Mouse (Mus musculus) urinary bladder, adult 2 months (tissue): ENCODE data around the gene Slc9c1. TPM values are rescaled to one million over a fixed set of nuclear protein-coding genes. Genes with fewer than 3 reads are reported as not detected.

Experiments
- DNase-seq: peaks from one replicate; pipeline ENCODE4 v3.0.0; 2022; ENCODE audit warnings: low spot score
- polyA plus RNA-seq: library from polyadenylated mRNA; depleted of rRNA; stranded (reverse); fragments of >200 nt; gene quantifications from 2 replicates; pipeline ENCODE4 v1.2.3, GENCODE M21; 2012; rRNA removed

The Slc9c1 gene
- polyA plus RNA-seq, 1 experiment: not detected

GRCm38 (mm10) chr16:45625342-45625741 lies 90.2 kb downstream of the Slc9c1 start:
- no peak for DNase-seq

- no peak for DNase-seq
These were observed 94.5 kb downstream of the Slc9c1 start for GRCm38 (mm10) chr16:45629497-45630105.

GRCm38 (mm10) chr16:45630347-45630960 lies 95.3 kb downstream of the Slc9c1 start:
- no peak for DNase-seq

DNA sequence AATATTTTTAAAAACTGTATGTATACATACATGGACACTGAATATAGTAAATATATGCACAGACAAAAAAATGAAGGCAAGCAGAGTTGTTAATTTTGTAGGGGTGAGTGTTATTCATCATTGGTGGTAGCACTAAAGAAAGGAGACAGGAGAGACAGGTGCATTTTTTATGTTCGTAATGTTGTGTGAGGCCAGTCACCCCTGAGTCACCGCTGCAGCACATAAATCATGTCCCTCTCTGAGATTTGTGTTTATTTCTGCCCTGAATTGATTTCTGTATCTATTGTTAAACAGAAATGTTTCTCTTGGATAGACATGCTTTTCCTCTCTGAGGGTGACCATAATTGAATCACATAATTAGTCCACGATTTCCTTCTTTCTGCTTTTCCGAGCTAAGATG lies 97.3 kb downstream of the Slc9c1 start:
- no peak for DNase-seq

- DNase-seq: no peak
These were observed 100.7 kb downstream of the Slc9c1 start for GRCm38 (mm10) chr16:45635826-45636225.

DNA sequence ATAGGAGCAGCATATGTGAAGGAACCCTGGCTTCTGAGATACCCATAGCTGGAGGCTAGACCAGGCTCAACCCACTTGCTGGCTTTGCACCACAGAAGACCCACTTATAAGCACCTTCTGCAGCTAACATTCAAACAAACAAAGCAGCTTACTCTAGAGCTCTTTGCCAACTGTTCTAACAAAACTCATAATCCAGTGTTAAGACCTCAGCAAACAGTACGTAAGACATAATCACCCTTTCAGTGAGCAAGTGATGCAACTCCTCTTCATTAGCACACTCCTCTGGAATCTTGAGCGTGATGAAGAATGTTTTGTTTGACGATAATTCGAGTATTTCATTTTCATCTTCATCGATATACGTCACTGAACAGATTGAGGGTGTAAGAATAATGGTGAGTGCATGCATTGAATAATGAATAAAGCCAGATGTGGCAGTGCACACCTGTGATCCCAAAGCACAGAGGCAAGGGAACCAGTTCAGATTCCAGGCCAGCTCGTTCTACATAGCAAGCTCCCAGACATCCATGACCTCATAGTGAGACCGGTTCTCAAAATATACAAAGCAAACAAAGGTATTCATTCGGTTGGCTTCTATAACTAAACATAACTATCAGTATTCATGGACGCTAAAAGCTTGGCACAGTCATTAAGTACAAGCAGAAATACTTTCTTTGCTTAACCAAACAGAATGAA lies 105.1 kb downstream of the Slc9c1 start:
- no peak for DNase-seq

DNA sequence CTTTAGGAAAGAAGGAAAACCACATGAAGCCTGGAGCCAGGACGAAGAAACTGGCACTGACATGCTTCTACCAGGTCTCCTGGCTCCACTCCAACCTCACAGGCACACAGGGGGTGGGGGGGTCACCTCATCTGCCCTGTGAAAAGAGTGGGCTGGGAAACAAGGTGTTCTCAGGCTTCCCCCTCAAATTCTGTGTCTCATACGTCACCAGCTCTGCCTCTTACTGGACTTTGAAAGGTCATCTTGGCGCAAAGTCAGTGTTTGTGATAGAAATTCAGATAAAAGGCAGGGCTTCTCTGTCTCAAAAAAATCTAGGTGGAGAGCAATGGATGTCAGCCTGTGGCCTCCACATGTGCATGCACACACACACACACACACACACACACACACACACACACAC lies 106.2 kb downstream of the Slc9c1 start:
- DNase-seq: no peak

GRCm38 (mm10) chr16:45643944-45644343 lies 108.8 kb downstream of the Slc9c1 start:
- no peak for DNase-seq

DNA sequence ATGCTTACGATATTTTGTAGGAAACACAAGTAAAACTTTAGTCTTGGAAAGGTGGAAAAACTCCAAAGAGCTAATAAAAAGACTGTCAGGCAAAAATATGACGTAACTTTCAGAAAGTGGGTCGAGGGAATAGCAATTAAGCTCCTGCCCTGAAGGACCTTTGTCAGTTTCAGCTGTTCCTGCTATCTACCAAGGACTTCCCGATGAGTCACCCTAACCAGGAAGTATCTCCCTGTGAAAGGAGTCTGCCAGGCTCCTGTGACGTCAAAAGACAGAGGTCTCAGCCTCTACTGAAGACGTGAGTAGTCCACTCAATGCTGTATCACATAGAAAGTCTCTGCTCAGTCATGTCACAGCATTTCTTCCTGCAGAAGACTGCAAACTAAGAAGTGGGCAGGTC lies 109.3 kb downstream of the Slc9c1 start:
- DNase-seq: no peak

DNA sequence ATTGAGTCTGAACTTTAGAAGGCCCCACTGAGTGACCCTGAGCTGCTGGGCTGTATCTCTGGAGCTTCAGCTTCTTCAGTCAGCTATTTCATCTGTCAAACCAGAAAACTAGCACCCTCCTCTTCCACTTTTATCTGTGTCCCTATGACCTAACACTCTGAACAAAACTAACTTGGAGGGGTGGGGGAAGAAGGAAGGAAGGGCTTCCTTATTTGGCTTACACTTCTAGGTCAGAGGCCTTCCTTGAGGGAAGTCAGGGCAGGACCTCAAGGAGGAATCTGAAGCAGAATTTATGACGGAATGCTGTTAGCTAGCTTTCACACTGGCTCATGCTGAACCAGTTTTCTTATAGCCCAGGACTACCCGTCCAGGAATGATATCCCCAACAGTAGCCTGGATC lies 116.4 kb downstream of the Slc9c1 start:
- no peak for DNase-seq

- no peak for DNase-seq
These were observed 118.2 kb downstream of the Slc9c1 start for GRCm38 (mm10) chr16:45653009-45653933.

DNA sequence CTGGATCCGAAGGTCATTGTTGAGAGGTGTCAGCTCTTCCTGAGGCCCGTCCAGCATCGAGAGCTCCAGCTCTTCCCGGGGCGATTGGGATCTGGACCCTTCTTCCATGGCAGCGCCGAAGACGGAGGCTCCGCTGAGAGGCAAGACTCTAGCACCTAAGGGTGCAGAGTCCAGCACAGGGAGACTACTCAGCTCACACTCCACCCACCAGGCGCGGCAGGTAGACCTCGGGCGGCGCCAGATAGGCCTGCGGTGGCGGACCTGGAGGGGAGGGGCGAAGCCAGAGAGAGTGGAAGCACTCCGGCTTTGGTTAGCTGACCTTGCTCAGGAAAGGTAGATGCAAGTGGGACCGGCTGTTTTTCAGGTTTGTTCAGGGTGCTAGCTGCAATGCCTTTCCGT lies 118.8 kb downstream of the Slc9c1 start, which contains the start of gene BC016579:
Gene BC016579, minus strand, starts transcription at position 135 of the 399 bp plus-strand sequence.
- DNase-seq: peak; percentile 40

- no peak for DNase-seq
These were observed 119.4 kb downstream of the Slc9c1 start for GRCm38 (mm10) chr16:45654465-45654864.

Other genes with a start within 250 kb of the Slc9c1 start
- gene Cd200, start 126.3 kb upstream of the Slc9c1 start, polyA plus RNA-seq: 146 and 197 TPM in 2 replicates
- 0.27 and 0.48 TPM in 2 replicates for gene Gm609, start 42.3 kb upstream of the Slc9c1 start, polyA plus RNA-seq
- gene Gm17783, start 3.3 kb upstream of the Slc9c1 start, polyA plus RNA-seq: not detected in 2 replicates
- gene Gcsam, start 75.1 kb downstream of the Slc9c1 start, polyA plus RNA-seq: 0.32 and 0.45 TPM in 2 replicates
- gene BC016579, start 118.8 kb downstream of the Slc9c1 start, polyA plus RNA-seq: 1.6 and 2.5 TPM in 2 replicates
- gene Tmprss7, start 158.3 kb downstream of the Slc9c1 start, polyA plus RNA-seq: 0.04 and 0.22 TPM in 2 replicates
- 1.4 and 2.0 TPM in 2 replicates for gene Tagln3, start 189.3 kb downstream of the Slc9c1 start, polyA plus RNA-seq
- 19.8 and 22.0 TPM in 2 replicates for gene Abhd10, start 207.6 kb downstream of the Slc9c1 start, polyA plus RNA-seq